Mouse (Mus musculus): ENCODE data around the gene Hk1. TPM values are rescaled to one million over a fixed set of nuclear protein-coding genes. Genes with fewer than 3 reads are reported as not detected.

Gene Hk1
- total and polyA plus RNA-seq, 3 experiments: 192 to 740 (median 441) TPM

DNA sequence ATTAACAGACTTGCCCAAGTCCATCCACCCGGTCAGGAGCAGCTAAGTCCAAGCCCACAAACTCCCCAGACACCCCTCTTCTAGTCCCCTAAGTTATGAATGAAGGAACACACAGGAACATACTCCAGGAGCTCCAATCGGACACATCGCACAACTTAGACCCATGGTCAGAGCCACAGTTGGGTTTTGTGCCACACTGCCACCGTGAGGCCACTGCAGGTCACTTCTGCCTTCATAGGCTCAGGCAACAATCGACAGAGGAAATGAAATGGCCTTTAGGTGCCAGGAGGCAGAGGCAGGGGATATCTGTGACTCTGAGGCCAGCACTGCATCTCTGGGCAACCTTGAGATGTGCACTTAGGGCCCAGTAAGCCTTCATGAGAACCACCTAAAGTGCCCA lies 31.2 kb upstream of the Hk1 start:
- H3K4me1 ChIP-seq (ENCODE audit: control insufficient read depth in 1 of 2, insufficient read depth in 2 of 2, low read length in 2 of 2): peaks cover 2 to 29% of the 10 kb centered on the region in 2 experiments; a peak in 3 of 4 replicates
- peak; percentile 76 for DNase-seq (ENCODE audit: low read depth, low spot score)
- H3K9ac ChIP-seq (ENCODE audit: control insufficient read depth, low read depth, low read length, poor library complexity, severe bottlenecking): no peak overlapping the region
- no peaks in the 10 kb centered on the region for H3K9me3 ChIP-seq (replicated peaks; ENCODE audit: insufficient read depth, low read length)
- TF ChIP-seq CHD2 (IDR thresholded peaks at IDR 0.05; ENCODE audit: low read length) (no peak), USF1 (IDR thresholded peaks at IDR 0.05; ENCODE audit: low read depth, low read length) (no peak), TBP (IDR thresholded peaks at IDR 0.05; ENCODE audit: low read depth, low read length) (no peak), MEF2A (IDR thresholded peaks at IDR 0.05; ENCODE audit: extremely low read depth, insufficient replicate concordance, low read depth, low read length, poor library complexity, severe bottlenecking) (no peak), NRF1 (IDR thresholded peaks at IDR 0.05; ENCODE audit: insufficient read depth, low read depth, low read length, poor library complexity, severe bottlenecking) (no peak), MXI1 (IDR thresholded peaks at IDR 0.05; ENCODE audit: low read depth, low read length) (no peak), CHD1 (IDR thresholded peaks at IDR 0.05; ENCODE audit: low read depth, low read length) (no peak), MAX (IDR thresholded peaks at IDR 0.05; ENCODE audit: low read length) (no peak), POLR2A (IDR thresholded peaks at IDR 0.05; ENCODE audit: control insufficient read depth in 1 of 2, insufficient read depth in 1 of 2, low read depth in 1 of 2, low read length in 2 of 2, poor library complexity in 1 of 2) (no peak), ELF1 (IDR thresholded peaks at IDR 0.05; ENCODE audit: low read depth, low read length) (0 out of 2 replicates have a peak, but pooled peaks have one; percentile 18), POLR2AphosphoS5 (IDR thresholded peaks at IDR 0.05; ENCODE audit: borderline replicate concordance, low read depth, low read length) (no peak), ZC3H11A (IDR thresholded peaks at IDR 0.05; ENCODE audit: low read depth, low read length) (peak; percentile 86), JUND (IDR thresholded peaks at IDR 0.05; ENCODE audit: low read depth, low read length) (no peak), EP300 (IDR thresholded peaks at IDR 0.05; ENCODE audit: low read depth in 1 of 2, low read length in 2 of 2) (no peak), ZNF384 (IDR thresholded peaks at IDR 0.05; ENCODE audit: low read depth, low read length) (no peak), MAZ (IDR thresholded peaks at IDR 0.05; ENCODE audit: low read depth, low read length) (no peak), KAT2A (conservative IDR thresholded peaks at IDR 0.05; ENCODE audit: low read depth, low read length) (no peak), RAD21 (IDR thresholded peaks at IDR 0.05; ENCODE audit: low read depth, low read length) (peak; percentile 83), USF2 (IDR thresholded peaks at IDR 0.05; ENCODE audit: borderline replicate concordance in 1 of 2, insufficient read depth in 1 of 2, low read depth in 1 of 2, low read length in 2 of 2) (no peak), HCFC1 (IDR thresholded peaks at IDR 0.05; ENCODE audit: low read depth, low read length) (no peak), GABPA (IDR thresholded peaks at IDR 0.05; ENCODE audit: low read depth, low read length) (no peak), TCF12 (IDR thresholded peaks at IDR 0.05; ENCODE audit: low read depth, low read length) (no peak), E2F4 (IDR thresholded peaks at IDR 0.05; ENCODE audit: borderline replicate concordance, low read depth, low read length) (no peak), ZMIZ1 (IDR thresholded peaks at IDR 0.05; ENCODE audit: low read depth, low read length) (no peak), MAFK (IDR thresholded peaks at IDR 0.05; ENCODE audit: borderline replicate concordance, low read depth, low read length) (no peak), SIN3A (IDR thresholded peaks at IDR 0.05; ENCODE audit: low read length) (no peak), SMC3 (IDR thresholded peaks at IDR 0.05; ENCODE audit: low read depth, low read length) (peak; percentile 91), CTCF (IDR thresholded peaks at IDR 0.05 in 2 of 3, conservative IDR thresholded peaks at IDR 0.05 in 1 of 3; ENCODE audit: control insufficient read depth in 1 of 3, insufficient read depth in 1 of 3, low read depth in 2 of 3, low read length in 3 of 3, poor library complexity in 1 of 3, severe bottlenecking in 1 of 3) (peak; percentile 85 to 93 (median 92)), MYC (IDR thresholded peaks at IDR 0.05; ENCODE audit: low read depth, low read length) (no peak)
- H3K79me2 ChIP-seq (ENCODE audit: control insufficient read depth, insufficient read depth, low read length, poor library complexity): no peaks in the 10 kb centered on the region
- no peak overlapping the region for H3K4me3 ChIP-seq (ENCODE audit: control insufficient read depth in 1 of 2, insufficient read depth in 1 of 2, low read depth in 2 of 2, low read length in 2 of 2)
- H3K27ac ChIP-seq (ENCODE audit: control insufficient read depth, low read depth, low read length): no peak overlapping the region
- peaks cover 0 to 13% of the 10 kb centered on the region in 2 experiments; a peak in 2 of 4 replicates for H3K36me3 ChIP-seq (ENCODE audit: control insufficient read depth in 1 of 2, insufficient read depth in 2 of 2, low read length in 2 of 2)
- no peaks in the 10 kb centered on the region for H3K27me3 ChIP-seq (ENCODE audit: control insufficient read depth in 1 of 2, insufficient read depth in 2 of 2, low read length in 2 of 2)
